Mouse (Mus musculus) liver, embryonic 14.5 days (tissue): ENCODE results near the gene Daglb.

ENCODE experiments used
- CTCF ChIP-seq: IDR thresholded peaks from 2 replicates; pipeline ENCODE4 v1.5.1; 2016; ENCODE audit warnings: antibody characterized with exemption, low read depth, control low read depth
- EP300 ChIP-seq: IDR thresholded peaks from 2 replicates; pipeline ENCODE4 v1.6.1; 2016; ENCODE audit warnings: antibody characterized with exemption, low read depth

DNA sequence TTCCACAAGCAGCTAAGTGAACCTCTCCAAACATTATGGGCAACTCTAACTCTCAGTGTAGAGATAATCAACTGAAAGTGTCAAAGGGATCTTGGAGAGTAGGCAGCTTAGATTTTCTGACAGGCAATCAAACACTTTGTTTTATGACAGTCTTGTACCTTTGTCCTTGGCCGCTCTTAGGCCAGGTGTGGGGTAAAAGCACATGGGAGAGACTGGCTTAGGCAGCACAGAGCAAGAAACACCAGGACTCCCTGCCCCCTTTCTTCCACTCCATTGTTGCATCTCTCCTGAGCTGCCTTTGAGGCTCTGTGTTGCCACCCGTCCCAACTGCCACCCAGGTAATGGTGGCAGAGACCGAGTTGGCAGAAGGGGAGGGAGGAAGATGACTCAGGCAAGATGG lies 23.1 kb upstream of the Daglb start:
- TF ChIP-seq CTCF (no peak), EP300 (no peak)
